20 mouse cellular contexts compared by ENCODE assay signal in the genomic region with DNA sequence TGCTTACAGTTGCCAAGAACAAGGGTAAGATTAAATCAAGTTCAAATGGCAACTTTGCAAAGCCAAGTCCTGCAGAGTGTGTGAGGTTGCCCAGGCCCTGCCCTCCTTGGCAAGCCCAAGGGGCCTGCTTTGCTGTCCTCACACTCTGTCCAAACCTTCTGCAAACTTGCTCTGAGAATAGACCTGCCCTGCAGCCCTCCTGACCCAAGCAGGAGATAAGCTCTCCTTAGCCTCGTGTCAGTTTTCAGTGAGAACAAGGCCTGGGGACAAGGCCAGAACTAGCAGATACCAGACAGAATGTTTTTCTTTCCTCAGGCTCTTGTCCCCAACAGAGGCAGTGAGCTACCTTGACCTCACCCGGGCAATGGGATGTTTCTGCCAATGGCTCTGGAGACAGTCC.
A peak's percentile ranks its signal among the peaks of the same experiment; 100 is the strongest.
DNase-seq lines count a peak whose midpoint lies in the region; ATAC-seq and TF ChIP-seq lines count a peak whose summit lies in the region.
"Had no signal": no experiment of that assay in that cellular context is flagged by ENCODE, and none has a peak within 500 bp of the region (broad histone marks: within the 10 kb centered on the region; RNA-seq: fewer than 3 reads in every experiment).

No protein-coding gene starts in this region.

- TF ChIP-seq EP300 in heart, adult 2 months (IDR thresholded peaks at IDR 0.05; ENCODE audit: insufficient read depth, low read depth, low read length), result peak; percentile 94

- H3K79me2 ChIP-seq in heart, adult 2 months (replicated peaks; ENCODE audit: control insufficient read depth, insufficient read depth, low read length), result no peaks in the 10 kb centered on the region

- peaks cover 1% of the 10 kb centered on the region; the same call in 1 of the 2 replicates for H3K4me1 ChIP-seq in heart, adult 2 months (ENCODE audit: control insufficient read depth, insufficient read depth, low read length)
- H3K4me1 ChIP-seq in heart, embryonic 15.5 days (replicated peaks), result peaks cover 16% of the 10 kb centered on the region
- no peaks in the 10 kb centered on the region for H3K4me1 ChIP-seq in forebrain, postnatal 0 days (ENCODE audit: insufficient read depth)
- no peaks in the 10 kb centered on the region for H3K4me1 ChIP-seq in hindbrain, embryonic 10.5 days (replicated peaks)
- H3K4me1 ChIP-seq: embryonic facial prominence, embryonic 15.5 days; forebrain, embryonic 10.5 days; hindbrain, embryonic 13.5 days; intestine, embryonic 15.5 days; kidney, embryonic 15.5 days; limb, embryonic 10.5 days; liver, embryonic 12.5 days had no signal

- peaks cover 3% of the 10 kb centered on the region; the same call in 1 of the 2 replicates for H3K36me3 ChIP-seq in heart, adult 2 months (ENCODE audit: control insufficient read depth, insufficient read depth, low read length)
- H3K36me3 ChIP-seq in heart, embryonic 15.5 days, result no peaks in the 10 kb centered on the region
- H3K36me3 ChIP-seq in forebrain, postnatal 0 days (ENCODE audit: insufficient read depth), result no peaks in the 10 kb centered on the region
- no peaks in the 10 kb centered on the region for H3K36me3 ChIP-seq in hindbrain, embryonic 10.5 days
- H3K36me3 ChIP-seq: embryonic facial prominence, embryonic 15.5 days; forebrain, embryonic 10.5 days; hindbrain, embryonic 13.5 days; intestine, embryonic 15.5 days; kidney, embryonic 15.5 days; limb, embryonic 10.5 days; liver, embryonic 12.5 days had no signal

- H3K9me3 ChIP-seq in heart, embryonic 15.5 days (replicated peaks), result no peaks in the 10 kb centered on the region
- no peaks in the 10 kb centered on the region for H3K9me3 ChIP-seq in forebrain, postnatal 0 days (ENCODE audit: low read length)
- no peaks in the 10 kb centered on the region for H3K9me3 ChIP-seq in hindbrain, embryonic 10.5 days
- H3K9me3 ChIP-seq: embryonic facial prominence, embryonic 15.5 days; forebrain, embryonic 10.5 days; hindbrain, embryonic 13.5 days; intestine, embryonic 15.5 days; kidney, embryonic 15.5 days; limb, embryonic 10.5 days; liver, embryonic 12.5 days had no signal

- no peak overlapping the region for H3K4me3 ChIP-seq in heart, adult 2 months
- no peak overlapping the region for H3K4me3 ChIP-seq in heart, embryonic 15.5 days
- no peak overlapping the region for H3K4me3 ChIP-seq in forebrain, postnatal 0 days (ENCODE audit: low read depth, low read length)
- no peak overlapping the region for H3K4me3 ChIP-seq in hindbrain, embryonic 10.5 days
- H3K4me3 ChIP-seq: embryonic facial prominence, embryonic 15.5 days; forebrain, embryonic 10.5 days; hindbrain, embryonic 13.5 days; intestine, embryonic 15.5 days; kidney, embryonic 15.5 days; limb, embryonic 10.5 days; liver, embryonic 12.5 days had no signal

- no peak for TF ChIP-seq CTCF in heart, adult 2 months (IDR thresholded peaks at IDR 0.05)
- no peak for TF ChIP-seq CTCF in forebrain, postnatal 0 days (IDR thresholded peaks at IDR 0.05; ENCODE audit: low read depth)

- 13% methylated on average over 2 of the region's 2 CpGs for WGBS in heart, adult 2 months
- WGBS in heart, embryonic 15.5 days, result 8% methylated on average over 2 of the region's 2 CpGs
- WGBS in forebrain, postnatal 0 days, result 66% methylated on average over 2 of the region's 2 CpGs
- 63% methylated on average over 2 of the region's 2 CpGs for WGBS in hindbrain, embryonic 10.5 days

- intact Hi-C loops in heart, adult 2 months (cut with DNase I), result loop anchor here (2.0 kb wide), 3 partner anchors 46 to 314 kb away; no protein-coding TSS in a partner anchor

- peak; percentile 91 for ATAC-seq in heart, embryonic 15.5 days (replicated peaks; ENCODE audit: insufficient number of reproducible peaks, insufficient read depth, low FRiP score, low read depth)
- no peak for ATAC-seq in forebrain, postnatal 0 days
- no peak for ATAC-seq in monocyte, adult 5-6 weeks (replicated peaks; ENCODE audit: insufficient number of reproducible peaks, low FRiP score, low TSS enrichment, poor library complexity, severe bottlenecking)
- ATAC-seq: intestine, embryonic 15.5 days; liver, embryonic 12.5 days had no signal

- H3K27ac ChIP-seq in heart, adult 2 months, result peak overlapping the region; percentile 53
- H3K27ac ChIP-seq in heart, embryonic 15.5 days, result peak overlapping the region; percentile 72
- no peak overlapping the region for H3K27ac ChIP-seq in forebrain, postnatal 0 days (ENCODE audit: low read depth, low read length)
- no peak overlapping the region for H3K27ac ChIP-seq in hindbrain, embryonic 10.5 days
- H3K27ac ChIP-seq: embryonic facial prominence, embryonic 15.5 days; forebrain, embryonic 10.5 days; hindbrain, embryonic 13.5 days; intestine, embryonic 15.5 days; kidney, embryonic 15.5 days; limb, embryonic 10.5 days; liver, embryonic 12.5 days had no signal

- peak; percentile 81 for DNase-seq in ovary, adult 18-20 months (ENCODE audit: low spot score)
- DNase-seq in ovary, postnatal 10 days (ENCODE audit: low spot score), result no peak
- peak; percentile 39 to 81 for DNase-seq in heart, adult 2 months
- DNase-seq in forebrain, postnatal 0 days, result no peak
- DNase-seq in hindbrain, embryonic 10.5 days (ENCODE audit: low spot score), result no peak
- DNase-seq: cerebellum, postnatal 10 days; gastrocnemius, postnatal 10 days; midbrain, embryonic 14.5 days; right cerebral cortex, postnatal 25 days; thymus, postnatal 25 days had no signal

- no peaks in the 10 kb centered on the region for H3K27me3 ChIP-seq in heart, adult 2 months (ENCODE audit: control insufficient read depth, insufficient read depth, low read length)
- no peaks in the 10 kb centered on the region for H3K27me3 ChIP-seq in heart, embryonic 15.5 days
- H3K27me3 ChIP-seq in forebrain, postnatal 0 days (ENCODE audit: insufficient read depth, low read length), result no peaks in the 10 kb centered on the region
- H3K27me3 ChIP-seq in hindbrain, embryonic 10.5 days (ENCODE audit: insufficient read depth, poor library complexity, severe bottlenecking), result no peaks in the 10 kb centered on the region
- H3K27me3 ChIP-seq: CH12.LX; embryonic facial prominence, embryonic 15.5 days; hindbrain, embryonic 13.5 days; intestine, embryonic 15.5 days; kidney, embryonic 15.5 days; liver, embryonic 12.5 days had no signal

- H3K9ac ChIP-seq in heart, adult 2 months (ENCODE audit: low read depth, low read length), result no peak overlapping the region
- no peak overlapping the region for H3K9ac ChIP-seq in heart, embryonic 15.5 days
- no peak overlapping the region for H3K9ac ChIP-seq in forebrain, postnatal 0 days
- H3K9ac ChIP-seq: embryonic facial prominence, embryonic 15.5 days; hindbrain, embryonic 13.5 days; intestine, embryonic 15.5 days; kidney, embryonic 15.5 days; liver, embryonic 12.5 days had no signal

- H3K4me2 ChIP-seq in heart, embryonic 15.5 days, result no peak overlapping the region
- H3K4me2 ChIP-seq in forebrain, postnatal 0 days (ENCODE audit: low read depth), result no peak overlapping the region
- H3K4me2 ChIP-seq: embryonic facial prominence, embryonic 15.5 days; hindbrain, embryonic 13.5 days; intestine, embryonic 15.5 days; kidney, embryonic 15.5 days; liver, embryonic 12.5 days had no signal

- no peak for TF ChIP-seq POLR2A in heart, adult 2 months (IDR thresholded peaks at IDR 0.05; ENCODE audit: insufficient read depth, low read depth, low read length)

Comparison
In these comparisons a context has a peak if more than half of its experiments do, and no peak if none do; other contexts are left out.
1. DNase-seq: peak in ovary, adult 18-20 months (single experiment) and heart, adult 2 months (2 of 2); none in ovary, postnatal 10 days (single experiment), forebrain, postnatal 0 days (single experiment) and hindbrain, embryonic 10.5 days (single experiment).
2. H3K27ac ChIP-seq: peak in heart, adult 2 months (single experiment) and heart, embryonic 15.5 days (single experiment); none in forebrain, postnatal 0 days (single experiment) and hindbrain, embryonic 10.5 days (single experiment).